Mouse (Mus musculus): ENCODE results near the gene Specc1. TPM values are rescaled to one million over a fixed set of nuclear protein-coding genes. Genes with fewer than 3 reads are reported as not detected.

Specc1 gene
- total and polyA plus RNA-seq, 2 experiments from 2014 or later = 12.8 to 25.0 TPM

DNA sequence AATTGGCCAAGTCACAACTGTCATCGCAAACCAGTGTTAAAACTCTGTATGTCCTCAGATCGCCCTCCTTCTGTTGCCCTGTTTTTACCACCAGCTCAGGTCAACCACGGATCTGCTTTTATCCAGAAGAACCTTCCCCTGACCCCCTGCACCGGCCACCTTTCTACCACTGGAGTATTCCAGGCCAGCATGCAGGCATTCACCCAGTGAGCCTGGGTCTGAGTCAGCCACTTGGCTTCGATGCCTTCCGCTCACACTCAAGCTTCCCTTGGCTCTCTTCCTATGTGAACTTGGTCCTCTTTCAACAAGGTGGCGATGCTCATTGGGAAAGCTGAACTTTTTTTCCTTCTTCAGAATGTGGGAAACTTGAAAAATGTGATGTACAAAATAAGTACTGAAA, 113.6 kb downstream of the Specc1 start:
- no peaks in the 10 kb centered on the region for H3K4me1 ChIP-seq (ENCODE audit: insufficient read depth, low read length)
- H3K4me2 ChIP-seq (ENCODE audit: low read depth, low read length, poor library complexity, severe bottlenecking) = no peak overlapping the region
- no peak overlapping the region for H3K4me3 ChIP-seq (ENCODE audit: low read depth, low read length)
- DNase-seq (ENCODE audit: low spot score) = no peak
- no peaks in the 10 kb centered on the region for H3K9me3 ChIP-seq (ENCODE audit: low read length)
- WGBS = 77% methylated on average over 7 of the region's 7 CpGs
- no peak overlapping the region for H3K9ac ChIP-seq (replicated peaks; ENCODE audit: low read length, poor library complexity, severe bottlenecking)
- TF ChIP-seq CTCF (IDR thresholded peaks at IDR 0.05) = no peak
- no peaks in the 10 kb centered on the region for H3K27me3 ChIP-seq (ENCODE audit: insufficient read depth, low read length)
- no peaks in the 10 kb centered on the region for H3K36me3 ChIP-seq (ENCODE audit: insufficient read depth, low read length)
- no peak for ATAC-seq (ENCODE audit: low FRiP score)
- H3K27ac ChIP-seq (ENCODE audit: low read depth, low read length) = no peak overlapping the region

GRCm38 (mm10) chr11:62072406-62072805, 115.8 kb downstream of the Specc1 start:
- Histone ChIP-seq H3K4me3 (ENCODE audit: low read depth, low read length) (no peak overlapping the region), H3K27ac (ENCODE audit: low read depth, low read length) (no peak overlapping the region), H3K4me2 (ENCODE audit: low read depth, low read length, poor library complexity, severe bottlenecking) (no peak overlapping the region), H3K4me1 (ENCODE audit: insufficient read depth, low read length) (no peaks in the 10 kb centered on the region), H3K9me3 (ENCODE audit: low read length) (no peaks in the 10 kb centered on the region), H3K27me3 (ENCODE audit: insufficient read depth, low read length) (no peaks in the 10 kb centered on the region), H3K36me3 (ENCODE audit: insufficient read depth, low read length) (no peaks in the 10 kb centered on the region), H3K9ac (replicated peaks; ENCODE audit: low read length, poor library complexity, severe bottlenecking) (no peak overlapping the region)
- no peak for ATAC-seq (ENCODE audit: low FRiP score)
- no peak for TF ChIP-seq CTCF (IDR thresholded peaks at IDR 0.05)
- 84% methylated on average over 3 of the region's 3 CpGs for WGBS
- DNase-seq (ENCODE audit: low spot score) = no peak

DNA sequence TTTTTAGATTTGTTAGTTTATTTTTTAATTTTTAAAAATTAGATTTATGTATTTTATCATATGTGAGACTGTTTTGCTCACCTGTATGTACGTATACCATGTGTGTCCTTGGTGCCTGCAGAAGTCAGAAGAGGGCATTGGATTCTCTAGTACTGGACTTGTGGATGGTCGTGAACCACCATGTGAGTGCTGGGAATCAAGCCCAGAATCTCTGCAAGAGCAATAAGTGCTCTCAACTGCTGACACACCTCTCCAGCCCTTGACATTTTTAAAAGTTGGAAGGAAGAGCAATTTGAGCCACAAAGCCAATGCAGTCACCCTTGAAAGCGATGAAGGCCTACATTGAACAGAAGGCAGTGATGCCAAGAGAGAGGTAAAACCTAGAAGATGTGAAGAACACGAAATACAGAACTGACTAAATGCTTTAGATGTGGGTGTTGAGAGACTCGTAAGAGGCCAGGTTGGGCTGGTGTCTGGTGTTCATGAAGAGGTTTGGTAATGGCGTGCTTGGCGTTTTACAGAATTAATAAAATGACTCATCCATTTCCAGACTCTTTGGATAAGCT, 117.1 kb downstream of the Specc1 start:
- TF ChIP-seq CTCF (IDR thresholded peaks at IDR 0.05) = no peak
- no peak overlapping the region for H3K4me3 ChIP-seq (ENCODE audit: low read depth, low read length)
- H3K4me2 ChIP-seq (ENCODE audit: low read depth, low read length, poor library complexity, severe bottlenecking) = no peak overlapping the region
- H3K36me3 ChIP-seq (ENCODE audit: insufficient read depth, low read length) = no peaks in the 10 kb centered on the region
- no peak for DNase-seq (ENCODE audit: low spot score)
- ATAC-seq (ENCODE audit: low FRiP score) = no peak
- H3K27me3 ChIP-seq (ENCODE audit: insufficient read depth, low read length) = no peaks in the 10 kb centered on the region
- no peak overlapping the region for H3K9ac ChIP-seq (replicated peaks; ENCODE audit: low read length, poor library complexity, severe bottlenecking)
- WGBS = 88% methylated on average over 7 of the region's 7 CpGs
- no peaks in the 10 kb centered on the region for H3K9me3 ChIP-seq (ENCODE audit: low read length)
- H3K4me1 ChIP-seq (ENCODE audit: insufficient read depth, low read length) = no peaks in the 10 kb centered on the region
- H3K27ac ChIP-seq (ENCODE audit: low read depth, low read length) = no peak overlapping the region

DNA sequence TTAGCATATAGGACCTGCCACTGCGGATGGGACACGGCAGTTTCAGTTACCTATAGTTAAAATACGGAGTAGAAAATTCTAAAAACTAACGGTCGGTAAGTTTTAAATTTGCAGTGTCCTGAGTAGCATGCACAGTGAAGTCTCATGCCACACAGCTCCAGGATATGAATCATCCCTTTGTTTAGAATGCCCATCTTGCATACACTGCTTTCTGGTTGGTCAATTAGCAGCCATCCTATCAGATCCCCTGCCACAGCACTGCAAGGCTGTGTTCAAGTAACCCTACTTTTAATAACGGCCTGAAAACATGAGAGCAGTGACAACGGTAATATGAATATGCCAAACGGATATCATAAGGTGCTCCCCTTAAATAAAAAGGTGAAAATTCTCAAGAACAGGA, 118.0 kb downstream of the Specc1 start:
- no peak for TF ChIP-seq CTCF (IDR thresholded peaks at IDR 0.05)
- 91% methylated on average over 8 of the region's 8 CpGs for WGBS
- no peak overlapping the region for H3K4me2 ChIP-seq (ENCODE audit: low read depth, low read length, poor library complexity, severe bottlenecking)

GRCm38 (mm10) chr11:62075071-62075470, 118.5 kb downstream of the Specc1 start:
- no peaks in the 10 kb centered on the region for H3K4me1 ChIP-seq (ENCODE audit: insufficient read depth, low read length)
- DNase-seq (ENCODE audit: low spot score) (no peak), ATAC-seq (ENCODE audit: low FRiP score) (no peak)
- H3K4me3 ChIP-seq (ENCODE audit: low read depth, low read length) = no peak overlapping the region
- no peak overlapping the region for H3K4me2 ChIP-seq (ENCODE audit: low read depth, low read length, poor library complexity, severe bottlenecking)
- no peaks in the 10 kb centered on the region for H3K9me3 ChIP-seq (ENCODE audit: low read length)
- H3K36me3 ChIP-seq (ENCODE audit: insufficient read depth, low read length) = no peaks in the 10 kb centered on the region
- H3K9ac ChIP-seq (replicated peaks; ENCODE audit: low read length, poor library complexity, severe bottlenecking) = no peak overlapping the region
- no peak for TF ChIP-seq CTCF (IDR thresholded peaks at IDR 0.05)
- 0 out of 2 replicates have a peak, but pooled peaks cover 2% of the 10 kb centered on the region for H3K27me3 ChIP-seq (ENCODE audit: insufficient read depth, low read length)
- no peak overlapping the region for H3K27ac ChIP-seq (ENCODE audit: low read depth, low read length)
- 85% methylated on average over 3 of the region's 3 CpGs for WGBS

More for the DNA sequence above, 118.0 kb downstream of the Specc1 start:
- Histone ChIP-seq H3K27me3 (ENCODE audit: insufficient read depth, low read length) (no peaks in the 10 kb centered on the region), H3K9ac (replicated peaks; ENCODE audit: low read length, poor library complexity, severe bottlenecking) (no peak overlapping the region), H3K36me3 (ENCODE audit: insufficient read depth, low read length) (no peaks in the 10 kb centered on the region), H3K4me1 (ENCODE audit: insufficient read depth, low read length) (no peaks in the 10 kb centered on the region), H3K27ac (ENCODE audit: low read depth, low read length) (no peak overlapping the region), H3K9me3 (ENCODE audit: low read length) (no peaks in the 10 kb centered on the region), H3K4me3 (ENCODE audit: low read depth, low read length) (no peak overlapping the region)
- DNase-seq (ENCODE audit: low spot score) (no peak), ATAC-seq (ENCODE audit: low FRiP score) (no peak)

- 0 out of 2 replicates have a peak, but pooled peaks cover 2% of the 10 kb centered on the region for H3K27me3 ChIP-seq (ENCODE audit: insufficient read depth, low read length)
- WGBS = 97% methylated on average over 5 of the region's 5 CpGs
- H3K4me1 ChIP-seq (ENCODE audit: insufficient read depth, low read length) = no peaks in the 10 kb centered on the region
- no peak overlapping the region for H3K27ac ChIP-seq (ENCODE audit: low read depth, low read length)
- H3K9me3 ChIP-seq (ENCODE audit: low read length) = no peaks in the 10 kb centered on the region
- no peak overlapping the region for H3K4me3 ChIP-seq (ENCODE audit: low read depth, low read length)
- no peak for TF ChIP-seq CTCF (IDR thresholded peaks at IDR 0.05)
- no peaks in the 10 kb centered on the region for H3K36me3 ChIP-seq (ENCODE audit: insufficient read depth, low read length)
- H3K9ac ChIP-seq (replicated peaks; ENCODE audit: low read length, poor library complexity, severe bottlenecking) = no peak overlapping the region
- H3K4me2 ChIP-seq (ENCODE audit: low read depth, low read length, poor library complexity, severe bottlenecking) = no peak overlapping the region
- no peak for DNase-seq (ENCODE audit: low spot score)
- no peak for ATAC-seq (ENCODE audit: low FRiP score)
Observed at GRCm38 (mm10) chr11:62075551-62075950, 119.0 kb downstream of the Specc1 start.
